Mouse (Mus musculus): ENCODE measurements around the gene Plekha6. TPM values are rescaled to one million over a fixed set of nuclear protein-coding genes. Genes with fewer than 3 reads are reported as not detected.
A peak's percentile ranks its signal among the peaks of the same experiment; 100 is the strongest.

Gene Plekha6
- 0.32 and 1.7 TPM in 2 replicates for total RNA-seq (2014; fragmentation: Nextera tagmentation)
- total RNA-seq (2017): 0.65 TPM in 1 of 2 replicates, not detected in the other

DNA sequence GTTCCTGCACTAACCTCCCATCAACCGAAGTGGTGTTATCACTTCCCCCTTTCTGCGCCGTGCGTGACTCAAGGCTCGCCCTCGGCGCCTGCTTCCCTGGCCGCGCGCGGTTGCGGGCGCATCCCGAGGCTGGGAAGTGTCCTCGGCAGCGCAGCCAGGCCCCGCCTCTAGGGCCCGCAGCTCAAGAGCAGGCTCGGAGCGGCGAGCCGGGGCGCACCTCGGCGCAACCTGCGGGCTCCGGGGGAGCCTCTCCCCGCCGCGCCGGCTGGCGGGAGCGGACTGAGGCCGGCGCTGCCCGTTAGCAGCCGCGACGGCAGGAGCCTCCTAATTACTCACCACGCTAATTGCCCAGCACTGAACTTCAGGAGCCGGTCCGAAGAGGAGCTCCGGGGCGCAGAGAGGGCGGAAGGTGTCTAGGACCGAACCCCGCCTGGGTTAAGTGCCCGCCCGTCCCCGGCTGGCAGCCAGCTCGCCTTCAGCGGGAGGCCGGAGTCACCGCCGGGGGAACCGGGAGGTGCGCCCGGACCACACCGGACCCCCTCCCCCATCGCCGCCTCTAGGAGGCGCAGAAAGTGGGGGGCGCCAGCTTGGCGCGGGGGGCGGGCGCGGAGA, at the start of gene Plekha6:
Gene Plekha6 (plus strand): TSS at position 391 of the 612 bp plus-strand sequence.
- peak; percentile 79 for ATAC-seq (replicated peaks; ENCODE audit: poor library complexity, severe bottlenecking)

DNA sequence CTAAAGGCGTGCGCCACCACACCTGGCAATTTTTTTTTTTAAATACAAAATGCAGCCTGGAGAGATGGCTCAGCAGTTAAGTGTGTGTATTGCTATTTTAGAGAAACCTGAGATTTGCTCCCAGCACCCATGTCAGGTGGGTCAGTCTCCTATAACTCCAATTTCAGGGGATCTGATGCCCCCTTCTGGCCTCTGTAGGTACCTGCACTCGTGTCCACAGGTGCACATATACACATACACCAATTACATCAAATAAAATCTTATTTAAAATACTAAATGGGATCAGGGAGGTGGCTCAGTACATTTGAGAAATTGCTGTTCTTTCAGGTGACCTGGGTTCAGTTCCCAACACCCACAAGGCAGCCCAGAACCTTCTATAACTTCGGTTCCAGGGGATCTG, 47.9 kb upstream of the Plekha6 start:
- no peak for ATAC-seq (replicated peaks; ENCODE audit: poor library complexity, severe bottlenecking)

GRCm38 (mm10) chr1:133118127-133118526, 45.9 kb upstream of the Plekha6 start:
- peak; percentile 75 for ATAC-seq (replicated peaks; ENCODE audit: poor library complexity, severe bottlenecking)

DNA sequence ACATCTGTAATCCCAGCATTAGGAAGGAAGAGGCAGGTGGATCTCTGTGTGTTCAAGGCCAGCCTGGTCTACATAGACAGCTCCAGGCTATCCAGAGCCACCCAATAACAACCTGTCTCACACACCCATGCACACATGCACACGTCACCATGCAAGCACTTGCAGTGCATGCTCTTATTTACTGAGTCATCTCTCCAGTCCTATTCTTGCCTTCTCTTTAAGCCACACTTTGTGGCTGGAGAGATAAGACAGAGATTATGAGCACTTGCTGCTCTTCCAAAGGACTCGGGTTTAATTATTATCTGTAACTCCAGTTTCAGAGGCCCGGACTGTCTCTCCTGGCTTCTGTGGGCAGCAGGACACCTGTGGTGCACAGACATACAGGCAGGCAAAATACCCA, 45.2 kb upstream of the Plekha6 start:
- ATAC-seq (replicated peaks; ENCODE audit: poor library complexity, severe bottlenecking): no peak

DNA sequence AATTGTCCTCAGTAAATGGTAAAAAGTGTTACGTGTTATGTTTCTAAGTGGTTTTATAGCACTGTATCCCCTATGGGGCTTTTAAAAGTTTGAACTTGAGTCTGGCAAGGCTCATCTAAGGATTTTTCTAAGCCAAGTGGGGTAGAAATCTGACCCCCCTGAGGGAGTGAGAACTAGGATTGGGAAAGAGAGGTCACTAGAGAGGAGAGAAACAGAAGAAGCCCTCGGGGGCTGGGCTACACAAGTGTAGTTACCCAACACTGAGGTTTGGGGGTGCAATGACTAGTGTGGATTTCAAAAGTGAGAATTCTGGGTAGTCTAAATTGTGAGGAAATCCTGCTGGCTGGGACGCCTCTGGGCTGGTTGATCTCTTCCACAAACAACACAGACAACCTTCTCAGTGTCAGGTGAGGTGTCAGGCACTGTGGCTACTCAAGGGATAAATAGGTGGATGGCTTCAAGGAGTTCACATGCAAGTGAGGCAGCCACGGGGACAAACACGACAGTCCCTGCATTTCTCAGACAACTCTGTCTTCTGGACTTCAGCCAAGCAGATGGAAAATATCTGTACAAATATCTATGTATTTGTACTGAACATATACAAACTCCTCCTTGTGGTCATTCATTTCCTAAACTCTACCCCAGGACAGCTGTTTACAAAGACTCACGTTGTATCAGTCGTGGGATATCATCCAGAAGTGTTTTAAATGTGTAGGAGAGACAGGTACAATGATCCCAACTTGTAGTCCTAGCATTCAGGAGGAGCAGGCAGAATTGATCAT, 43.9 kb upstream of the Plekha6 start:
- peak; percentile 96 for ATAC-seq (replicated peaks; ENCODE audit: poor library complexity, severe bottlenecking)

GRCm38 (mm10) chr1:133121246-133121645, 42.8 kb upstream of the Plekha6 start:
- ATAC-seq (replicated peaks; ENCODE audit: poor library complexity, severe bottlenecking): no peak

- ATAC-seq (replicated peaks; ENCODE audit: poor library complexity, severe bottlenecking): no peak
These were observed 39.9 kb upstream of the Plekha6 start for GRCm38 (mm10) chr1:133124137-133124536.

GRCm38 (mm10) chr1:133125640-133126364, 38.2 kb upstream of the Plekha6 start:
- ATAC-seq (replicated peaks; ENCODE audit: poor library complexity, severe bottlenecking): no peak

DNA sequence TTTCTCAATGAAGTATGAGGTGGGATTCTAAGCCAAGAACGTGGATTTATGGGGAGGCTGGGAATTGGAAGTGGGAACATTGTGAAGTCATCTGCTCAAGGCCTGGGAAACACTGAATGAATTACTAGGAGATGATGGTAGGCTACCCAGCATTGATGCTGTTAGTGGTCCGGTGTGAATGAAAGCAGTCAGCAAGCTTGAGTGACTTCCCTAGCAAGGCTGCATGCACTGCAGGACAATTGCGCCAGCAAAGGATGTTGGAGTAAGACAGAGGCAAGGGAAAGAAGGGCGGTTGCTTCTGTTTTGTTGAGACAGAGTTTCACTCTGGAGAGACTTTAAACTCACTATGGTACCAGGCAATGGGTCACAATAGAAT, 37.7 kb upstream of the Plekha6 start:
- no peak for ATAC-seq (replicated peaks; ENCODE audit: poor library complexity, severe bottlenecking)

- ATAC-seq (replicated peaks; ENCODE audit: poor library complexity, severe bottlenecking): no peak
These were observed 36.7 kb upstream of the Plekha6 start for GRCm38 (mm10) chr1:133127328-133127727.

DNA sequence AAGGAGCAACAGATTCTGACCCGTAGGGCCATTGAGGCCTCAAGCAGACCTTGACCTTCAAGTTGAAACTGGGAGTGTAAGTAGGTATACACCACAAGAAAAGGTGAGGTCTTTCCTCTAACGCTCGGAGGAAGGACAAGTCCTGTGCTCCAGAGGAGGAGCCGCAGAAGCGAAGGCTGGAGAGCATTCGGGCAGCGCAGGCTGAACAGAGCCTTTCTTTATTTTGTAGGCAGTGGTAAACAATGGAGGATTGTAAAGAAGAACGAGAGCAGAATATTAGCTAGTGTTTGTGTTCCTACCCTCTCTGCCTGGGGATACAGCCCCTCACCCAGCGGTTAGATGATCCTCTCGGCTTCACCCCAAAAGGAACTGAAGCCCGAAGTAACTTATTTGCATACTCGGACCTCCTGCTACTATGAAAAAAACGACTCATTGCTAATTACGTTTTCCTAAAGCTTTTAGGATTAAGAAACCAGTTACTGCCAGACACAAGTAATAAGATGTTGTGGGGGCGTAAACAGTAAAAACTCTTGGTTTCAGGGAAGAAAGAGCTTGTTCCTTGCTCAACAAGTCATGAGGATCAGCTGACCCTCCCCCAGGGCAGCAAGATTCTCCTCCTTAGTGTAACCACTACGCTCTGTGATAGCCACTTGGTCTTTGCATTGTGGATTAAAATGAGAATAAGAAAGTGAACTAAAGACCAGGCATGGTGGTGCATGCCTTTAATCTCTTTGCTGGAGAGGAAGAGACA, 34.4 kb upstream of the Plekha6 start:
- ATAC-seq (replicated peaks; ENCODE audit: poor library complexity, severe bottlenecking): peak; percentile 4; the same call in 1 of the 2 replicates

DNA sequence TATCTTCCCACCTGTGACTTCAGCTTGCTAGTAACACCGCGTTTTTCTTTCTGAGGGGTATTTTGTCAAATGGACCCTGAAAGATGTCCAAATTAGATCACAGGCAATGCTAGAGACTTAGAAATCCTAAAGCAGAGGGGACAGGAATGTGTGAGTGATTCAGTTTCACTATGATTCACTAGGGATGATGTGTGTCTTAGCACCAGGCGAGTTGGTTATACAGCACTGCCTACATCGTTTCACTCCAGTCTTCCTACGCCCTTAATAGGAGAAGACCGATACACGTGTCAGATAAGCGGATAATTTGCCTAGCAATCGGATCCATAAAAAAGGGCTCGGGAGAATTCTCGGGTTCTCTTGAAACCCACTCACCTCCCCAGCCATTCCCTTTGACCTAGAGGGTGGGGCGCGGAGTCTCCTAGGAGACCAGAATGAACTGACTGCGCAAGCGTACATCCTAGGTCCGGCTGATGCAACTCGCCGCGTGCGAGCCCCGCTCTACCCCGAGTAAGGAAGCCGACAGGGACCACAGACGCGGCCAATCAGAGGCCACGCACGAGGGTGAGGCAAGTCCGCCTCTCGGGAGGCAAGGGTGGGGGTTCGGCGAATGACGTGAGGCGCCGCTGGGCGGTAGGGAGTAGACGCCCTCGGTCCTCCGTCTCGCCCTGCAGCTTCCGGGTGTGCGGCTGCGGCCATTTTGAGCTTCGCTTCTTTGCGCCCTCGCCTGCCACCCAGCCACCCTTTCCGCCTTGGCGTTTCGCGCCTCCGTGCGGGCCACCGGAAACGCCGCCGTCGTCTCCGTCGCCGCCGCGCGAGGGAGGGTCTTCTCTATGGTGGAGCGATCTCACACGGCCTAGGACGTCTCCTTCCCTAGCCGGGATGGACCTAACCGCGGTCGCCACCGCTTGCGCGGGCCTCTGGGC, 33.1 kb upstream of the Plekha6 start, which contains the start of gene Ppp1r15b:
Gene Ppp1r15b (plus strand): TSS at position 506 of the 923 bp plus-strand sequence.
- ATAC-seq (replicated peaks; ENCODE audit: poor library complexity, severe bottlenecking): peak; percentile 79

- no peak; the same call in 1 of the 2 replicates for ATAC-seq (replicated peaks; ENCODE audit: poor library complexity, severe bottlenecking)
These were observed 32.5 kb upstream of the Plekha6 start for GRCm38 (mm10) chr1:133131561-133131905.

- no peak for ATAC-seq (replicated peaks; ENCODE audit: poor library complexity, severe bottlenecking)
These were observed 32.1 kb upstream of the Plekha6 start for GRCm38 (mm10) chr1:133131936-133132335.

DNA sequence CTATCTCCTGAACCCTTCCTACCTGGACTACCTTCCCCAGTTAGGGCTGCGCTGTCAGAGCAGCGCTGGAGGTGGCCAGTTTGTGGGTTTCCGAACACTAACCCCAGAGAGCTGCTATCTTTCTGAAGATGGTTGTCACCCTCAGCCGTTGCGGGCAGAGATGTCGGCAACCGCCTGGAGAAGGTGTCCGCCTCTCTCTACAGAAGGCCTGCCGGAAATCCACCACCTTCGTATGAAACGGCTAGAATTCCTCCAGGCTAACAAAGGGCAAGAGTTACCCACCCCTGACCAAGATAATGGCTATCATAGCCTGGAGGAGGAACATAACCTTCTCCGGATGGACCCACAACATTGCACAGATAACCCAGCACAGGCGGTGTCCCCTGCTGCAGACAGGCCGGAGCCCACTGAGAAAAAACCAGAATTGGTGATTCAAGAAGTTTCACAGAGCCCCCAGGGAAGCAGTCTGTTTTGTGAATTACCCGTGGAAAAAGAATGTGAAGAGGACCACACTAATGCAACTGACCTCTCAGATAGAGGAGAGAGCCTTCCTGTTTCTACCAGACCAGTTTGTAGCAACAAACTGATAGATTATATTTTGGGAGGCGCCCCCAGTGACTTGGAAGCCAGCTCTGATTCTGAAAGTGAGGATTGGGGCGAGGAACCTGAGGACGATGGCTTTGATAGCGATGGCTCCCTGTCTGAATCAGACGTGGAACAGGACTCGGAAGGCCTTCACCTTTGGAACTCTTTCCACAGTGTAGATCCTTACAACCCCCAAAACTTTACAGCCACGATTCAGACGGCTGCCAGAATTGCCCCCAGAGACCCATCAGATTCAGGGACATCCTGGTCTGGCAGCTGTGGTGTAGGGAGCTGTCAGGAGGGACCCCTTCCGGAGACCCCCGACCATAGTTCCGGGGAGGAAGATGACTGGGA, 31.4 kb upstream of the Plekha6 start:
- ATAC-seq (replicated peaks; ENCODE audit: poor library complexity, severe bottlenecking): no peak

- ATAC-seq (replicated peaks; ENCODE audit: poor library complexity, severe bottlenecking): peak; percentile 31
These were observed 30.6 kb upstream of the Plekha6 start for GRCm38 (mm10) chr1:133133425-133133824.

DNA sequence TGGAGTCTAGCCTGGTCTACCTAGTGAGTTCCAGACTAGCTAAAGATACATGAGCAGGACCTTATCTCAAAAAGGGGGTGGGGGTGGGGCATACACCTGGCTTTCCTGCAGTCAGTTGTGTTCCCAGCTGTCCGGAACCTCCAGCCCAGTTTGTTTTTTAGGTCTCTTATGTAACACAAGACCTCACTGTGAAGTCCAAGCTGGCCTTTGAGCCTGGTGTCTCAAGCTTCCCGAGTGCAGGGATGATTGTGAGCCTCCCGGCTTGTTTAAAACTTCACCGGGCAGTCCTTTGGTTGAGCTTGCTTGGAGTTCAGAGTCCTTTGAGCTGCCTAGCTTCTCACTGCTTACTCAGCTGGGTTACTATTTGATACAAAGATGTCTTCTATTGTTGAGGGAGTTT, 29.9 kb upstream of the Plekha6 start:
- no peak for ATAC-seq (replicated peaks; ENCODE audit: poor library complexity, severe bottlenecking)

GRCm38 (mm10) chr1:133134881-133135280, 29.1 kb upstream of the Plekha6 start:
- no peak for ATAC-seq (replicated peaks; ENCODE audit: poor library complexity, severe bottlenecking)
